Mouse (Mus musculus) E14TG2a.4 (cell line): ENCODE results near the gene Cdkl4.

ENCODE experiments used
- CTCF ChIP-seq: conservative IDR thresholded peaks from 2 replicates; pipeline ENCODE4 v1.5.1; 2014; ENCODE audit warnings: low read length
- NANOG ChIP-seq: IDR thresholded peaks from 2 replicates; pipeline ENCODE4 v1.6.1; 2014; ENCODE audit warnings: borderline replicate concordance, low read length, mixed read lengths
- POU5F1 ChIP-seq: IDR thresholded peaks from 2 replicates; pipeline ENCODE4 v1.6.1; 2014; ENCODE audit warnings: low read length, borderline replicate concordance

DNA sequence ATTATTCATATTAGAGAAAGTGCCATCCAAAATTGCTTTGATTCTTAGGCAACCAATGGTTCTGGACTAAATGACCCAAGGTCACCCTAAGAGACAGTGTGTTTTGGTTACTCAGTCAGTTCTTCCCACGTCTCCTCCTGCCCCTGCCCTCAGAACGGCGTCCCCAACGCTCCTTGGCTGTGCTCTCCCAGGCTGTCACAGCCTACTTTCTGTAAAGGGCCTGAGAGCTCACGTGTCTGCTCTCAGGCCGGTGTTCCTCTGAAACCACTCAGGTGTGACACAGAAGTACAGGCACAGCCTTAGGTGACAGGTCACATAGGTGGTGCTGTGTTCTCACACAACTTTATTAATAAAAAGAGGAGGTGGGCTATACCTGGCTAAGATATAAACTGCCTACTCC is 2.3 kb upstream of the Cdkl4 start:
- TF ChIP-seq CTCF (no peak), POU5F1 (no peak), NANOG (no peak)
